Mouse (Mus musculus) gastrocnemius, postnatal 10 days (tissue): ENCODE data around the gene Orai1. TPM values are rescaled to one million over a fixed set of nuclear protein-coding genes. Genes with fewer than 3 reads are reported as not detected.
"Not testable (repeated sequence)": the region's sequence is repeated elsewhere in the genome, so short reads cannot be mapped to it uniquely, and the experiment has no call there.

Source experiments
- DNase-seq: peaks from one replicate; pipeline ENCODE4 v3.0.0; 2021; ENCODE audit warnings: mixed read lengths
- long read RNA-seq, 2 experiments: library from polyadenylated mRNA; stranded (forward); transcript quantifications; one replicate each; pipeline ENCODE4 v2.0.0; 2021
- total RNA-seq, 2 experiments: library from RNA; stranded (reverse); gene quantifications; 2 replicates each; pipeline ENCODE4 v1.2.3; 2021

The Orai1 gene
- total RNA-seq, result 10 to 100 TPM; 43.8 to 45.4 TPM
- long read RNA-seq, experiment 1, transcript Orai1-202 (2 exons, 1,875 nt), result major isoform, 78 of 84 reads
- long read RNA-seq, experiment 1, partial matches to known transcripts, result 0 of 84 reads
- long read RNA-seq, experiment 1, other reads (novel, unspliced or antisense), result 5 of 84 reads
- long read RNA-seq, experiment 2, transcript Orai1-202 (2 exons, 1,875 nt), result major isoform, 89 of 93 reads
- long read RNA-seq, experiment 2, partial matches to known transcripts, result 1 of 93 reads
- long read RNA-seq, experiment 2, other reads (novel, unspliced or antisense), result 3 of 93 reads

DNA sequence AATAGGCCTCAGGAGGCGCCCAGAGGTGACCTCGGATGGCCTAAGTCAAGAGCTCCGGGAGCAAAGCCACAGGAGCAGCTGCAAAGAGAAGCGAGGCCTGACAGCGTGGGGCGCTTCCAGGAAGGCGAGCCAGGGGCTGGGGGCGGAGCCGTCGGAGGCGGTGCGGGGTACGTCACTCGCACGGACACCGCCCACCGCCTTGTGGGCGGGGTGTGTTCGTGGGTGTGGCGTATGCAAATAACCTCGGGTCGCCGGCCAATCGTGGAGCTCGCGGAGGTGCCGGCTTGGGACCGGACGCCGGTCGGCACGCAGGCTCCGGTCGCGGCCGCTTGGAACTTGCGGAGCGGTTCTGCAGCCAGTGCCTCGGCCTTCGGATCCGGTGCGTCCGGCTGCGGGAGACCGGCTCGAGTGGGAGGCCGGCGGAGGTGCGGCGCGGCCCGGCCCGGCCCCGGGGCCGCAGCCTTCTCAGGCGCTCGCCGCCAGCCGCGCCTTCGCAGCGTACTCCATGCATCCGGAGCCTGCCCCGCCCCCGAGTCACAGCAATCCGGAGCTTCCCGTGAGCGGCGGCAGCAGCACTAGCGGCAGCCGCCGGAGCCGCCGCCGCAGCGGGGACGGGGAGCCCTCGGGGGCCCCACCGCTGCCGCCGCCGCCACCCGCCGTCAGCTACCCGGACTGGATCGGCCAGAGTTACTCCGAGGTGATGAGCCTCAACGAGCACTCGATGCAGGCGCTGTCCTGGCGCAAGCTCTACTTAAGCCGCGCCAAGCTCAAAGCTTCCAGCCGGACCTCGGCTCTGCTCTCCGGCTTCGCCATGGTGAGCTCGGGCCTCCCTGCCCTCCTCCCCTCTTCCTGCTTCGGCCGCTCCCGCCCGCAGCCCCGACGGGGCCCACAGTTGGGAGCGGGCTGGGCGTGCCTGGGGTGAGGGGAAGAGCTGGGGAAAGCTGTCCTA is at the start of gene Orai1:
TSS of gene Orai1 (plus strand) at position 322 of the 949 bp plus-strand sequence.
- peak; percentile 99 for DNase-seq

DNA sequence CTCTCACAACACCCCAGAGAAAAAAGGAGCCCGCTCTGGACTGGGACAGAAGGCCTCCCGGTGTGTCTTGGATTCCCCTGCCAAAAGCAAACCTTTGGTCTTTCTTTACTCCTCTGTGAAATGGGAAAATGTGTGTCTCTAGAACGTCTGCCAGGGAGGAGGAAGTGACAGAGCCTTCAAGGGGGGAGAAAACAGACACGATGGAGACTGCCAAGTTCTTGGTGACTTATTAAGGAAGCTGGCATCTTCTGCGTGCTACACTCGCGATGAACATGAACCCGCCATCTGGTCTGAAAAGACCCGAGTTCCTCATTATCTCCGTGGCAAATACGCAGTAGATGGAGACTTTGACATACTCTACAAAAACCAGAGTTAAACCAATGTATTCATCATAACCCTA is 49.4 kb upstream of the Orai1 start:
- DNase-seq, result no peak

DNA sequence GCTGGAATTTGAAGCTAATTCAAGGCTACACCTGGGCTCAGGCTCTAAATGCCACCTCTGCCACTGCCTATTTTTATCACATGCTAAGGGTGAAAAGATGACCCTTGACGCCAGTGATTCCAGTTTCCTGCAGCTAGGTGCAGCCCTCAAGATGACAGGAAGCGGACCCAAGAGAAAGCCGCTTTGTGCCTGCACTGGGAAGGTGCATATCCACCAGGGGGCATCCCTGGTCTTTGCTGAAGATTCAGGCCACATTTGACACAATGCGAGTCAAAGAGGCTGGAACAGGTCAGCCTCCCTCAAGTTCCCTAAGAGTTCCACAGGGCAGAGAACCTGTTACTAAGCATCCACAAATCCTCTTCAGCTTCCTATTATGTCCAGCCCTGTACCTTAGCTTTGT is 46.6 kb upstream of the Orai1 start:
- DNase-seq, result peak; percentile 82

DNA sequence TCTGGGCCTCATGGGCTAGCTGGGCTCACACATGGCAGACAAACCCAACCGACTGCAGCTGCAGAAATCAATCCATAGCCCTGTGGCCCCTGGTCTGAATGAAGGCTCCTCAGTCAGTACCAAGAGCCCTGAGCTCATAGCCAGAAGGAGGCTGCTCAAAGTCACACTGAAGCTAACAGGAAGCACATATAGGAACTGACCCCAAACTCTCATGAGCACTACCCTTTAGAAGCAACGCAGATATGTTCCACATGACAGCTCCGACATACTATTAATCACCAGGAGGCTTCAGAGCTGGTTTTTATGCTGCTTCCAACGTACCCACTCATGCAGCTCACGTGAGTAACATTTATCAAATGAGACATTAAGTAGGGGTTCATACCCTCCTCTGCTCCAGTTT is 44.8 kb upstream of the Orai1 start:
- no peak for DNase-seq

DNA sequence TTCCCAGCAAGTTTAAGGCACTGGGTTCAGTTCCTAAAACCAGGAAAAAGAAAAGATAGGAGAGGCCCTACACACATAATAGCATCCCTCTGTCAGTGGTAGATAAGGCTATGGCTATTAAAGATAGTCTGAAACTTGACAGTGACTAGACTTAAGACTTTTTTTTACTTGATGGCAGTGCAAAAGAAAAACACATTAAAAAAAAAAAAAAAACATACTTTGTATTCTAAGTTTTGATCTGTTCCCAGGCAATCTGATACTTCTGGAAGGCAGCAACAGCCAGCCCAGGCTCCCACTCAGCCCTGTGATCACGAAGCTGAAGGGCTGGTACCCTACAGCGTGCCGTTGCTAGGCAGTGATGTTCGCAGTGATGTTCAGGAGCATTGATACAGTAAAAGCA is 43.4 kb upstream of the Orai1 start:
- DNase-seq, result no peak

DNA sequence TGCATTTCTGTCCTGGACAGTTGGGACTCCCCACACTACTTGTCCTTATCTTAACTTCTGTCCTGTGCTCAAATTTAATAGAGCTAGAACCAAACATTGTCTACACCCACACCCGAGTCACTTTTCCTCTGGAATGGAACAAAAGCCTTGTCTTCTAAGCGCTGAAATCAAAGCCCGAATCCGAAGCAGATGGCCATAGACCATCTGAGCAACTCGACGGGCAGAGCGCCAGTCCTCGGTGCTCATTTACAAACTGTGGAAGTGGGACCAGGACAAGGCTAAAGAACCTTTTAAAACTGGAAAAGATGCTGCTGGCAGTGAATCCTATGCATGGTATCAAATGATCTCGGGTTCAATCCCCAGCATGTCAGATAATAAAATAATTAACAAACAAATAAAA is 42.8 kb upstream of the Orai1 start:
- peak; percentile 39 for DNase-seq

DNA sequence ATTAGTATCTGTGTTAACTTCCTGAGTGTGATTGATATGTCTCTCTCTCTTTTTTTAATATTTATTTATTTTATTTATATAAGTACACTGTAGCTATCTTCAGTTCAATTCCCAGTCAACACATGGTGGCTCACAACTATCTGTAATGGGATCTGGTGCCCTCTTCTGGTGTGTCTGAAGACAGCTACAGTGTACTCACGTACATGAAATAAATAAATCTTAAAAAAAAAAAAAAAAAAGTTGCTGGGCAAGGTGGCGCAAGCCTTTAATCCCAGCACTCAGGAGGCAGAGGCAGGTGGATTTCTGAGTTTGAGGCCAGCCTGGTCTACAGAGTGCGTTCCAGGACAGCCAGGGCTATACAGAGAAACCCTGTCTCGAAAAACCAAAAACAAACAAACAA is 40.2 kb upstream of the Orai1 start:
- not testable (repeated sequence) for DNase-seq

DNA sequence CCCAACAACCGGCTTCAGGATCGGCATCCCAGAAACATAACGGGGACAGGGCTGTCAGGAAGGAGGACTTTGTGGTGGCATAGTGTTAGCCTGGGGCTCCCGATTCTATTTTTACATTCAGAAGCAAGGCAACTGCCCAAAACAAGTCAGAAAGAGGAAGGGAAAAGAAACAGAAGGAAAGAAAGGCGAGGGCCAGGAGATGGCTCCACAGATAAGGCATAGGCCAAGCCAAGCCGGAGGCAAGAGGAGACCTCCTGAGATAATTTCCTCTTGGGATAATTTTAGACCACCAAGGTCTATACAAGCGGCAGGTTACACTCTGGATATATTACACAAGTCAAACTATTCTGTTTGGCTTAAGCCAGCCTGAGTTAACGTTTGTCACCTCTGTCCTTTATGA is 35.9 kb upstream of the Orai1 start:
- DNase-seq, result no peak

DNA sequence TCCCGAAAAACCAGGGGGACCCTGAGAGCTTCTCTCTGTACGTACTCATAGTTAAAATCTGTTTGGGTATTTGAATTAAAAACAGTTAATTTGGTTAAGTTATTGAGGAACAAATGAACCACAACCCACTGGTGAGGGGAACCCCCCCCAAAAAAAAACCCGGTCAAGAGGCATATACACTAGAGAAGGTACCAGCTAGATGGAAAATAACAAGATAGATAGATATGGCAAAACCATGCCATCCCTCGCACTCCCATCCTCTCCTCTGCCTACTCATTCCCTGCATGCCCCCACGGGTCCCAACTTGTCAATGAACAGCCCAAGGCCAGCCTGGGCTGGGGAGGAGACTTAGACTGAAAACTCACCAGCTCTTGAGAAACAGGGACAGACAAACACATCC is 30.4 kb upstream of the Orai1 start:
- no peak for DNase-seq

DNA sequence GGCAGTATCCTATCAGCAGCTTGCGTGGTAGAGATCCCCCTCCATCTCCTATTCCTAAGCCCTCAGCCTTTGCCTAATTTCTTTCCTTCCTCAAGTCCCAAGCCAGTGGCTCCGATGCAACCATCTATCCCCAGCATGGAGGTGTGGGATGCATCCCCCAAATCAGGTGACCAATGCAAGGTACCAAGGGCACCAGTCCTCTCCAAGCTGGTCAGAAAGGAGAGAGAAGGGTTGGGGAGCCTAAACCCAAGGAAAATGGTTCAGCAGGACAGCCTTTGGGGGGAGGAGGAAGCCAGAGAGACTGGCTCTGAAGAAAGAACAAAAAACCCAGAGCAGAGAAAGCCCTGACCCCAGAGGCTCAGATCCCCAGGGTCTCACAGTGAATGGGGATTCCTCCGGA is 29.6 kb upstream of the Orai1 start:
- DNase-seq, result no peak

DNA sequence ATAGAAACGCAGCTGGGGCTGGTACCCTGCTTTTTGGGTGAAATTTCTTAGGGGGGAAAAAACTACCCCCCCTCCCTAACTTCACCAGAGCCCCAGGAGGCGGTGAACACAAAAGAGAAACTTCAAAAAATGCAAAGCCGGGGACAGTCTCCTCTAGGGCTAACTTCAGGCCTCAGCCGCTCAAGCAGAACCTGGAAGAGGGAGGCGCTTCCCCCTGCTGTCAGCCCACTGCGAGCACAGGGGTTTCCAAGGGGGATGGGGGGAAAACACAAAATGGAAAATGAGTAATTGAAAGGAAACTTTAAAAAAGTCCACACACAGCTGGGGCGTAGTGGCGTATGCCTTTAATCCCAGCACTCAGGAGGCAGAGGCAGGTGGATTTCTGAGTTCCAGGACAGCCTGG is 28.8 kb upstream of the Orai1 start:
- no peak for DNase-seq

DNA sequence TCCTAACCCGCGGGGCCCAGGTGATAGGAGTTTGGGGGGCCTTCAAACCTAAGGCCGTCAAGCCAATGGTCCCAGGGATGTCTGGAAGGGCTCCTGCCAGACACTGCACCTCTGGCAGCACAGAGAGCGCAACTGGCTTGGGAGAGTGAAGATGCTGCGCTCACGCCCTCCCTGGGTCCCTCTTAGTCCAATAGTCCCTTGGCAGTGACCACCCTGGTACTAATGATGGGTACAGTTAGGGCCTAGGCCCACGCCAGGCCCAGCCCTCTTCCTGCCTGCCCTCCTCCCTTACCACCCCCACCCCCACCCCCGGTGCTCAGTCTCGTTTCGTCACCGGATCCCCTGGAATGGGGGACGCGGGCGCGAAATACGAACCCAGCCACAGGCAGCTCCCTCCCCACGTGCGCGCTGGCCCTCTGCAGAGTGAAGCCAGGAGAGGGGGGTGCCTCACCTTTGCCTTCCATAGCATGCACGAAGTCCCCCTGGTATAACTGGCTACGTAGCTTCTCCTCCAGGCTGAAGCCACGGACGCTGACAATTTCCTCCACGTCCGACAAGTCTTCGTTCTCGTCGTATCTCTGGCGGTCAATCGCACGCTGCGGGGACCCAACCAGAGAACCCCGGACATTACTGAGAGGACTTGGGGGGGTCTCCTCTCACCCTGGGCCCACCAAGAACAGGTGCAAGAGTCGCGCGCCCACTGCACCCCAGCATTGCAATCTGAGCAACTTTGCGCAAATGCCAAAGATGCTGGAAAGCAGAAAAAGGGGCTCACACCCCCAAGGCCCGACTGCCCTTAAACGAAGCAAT is 27.5 kb upstream of the Orai1 start:
- DNase-seq, result peak; percentile 30

DNA sequence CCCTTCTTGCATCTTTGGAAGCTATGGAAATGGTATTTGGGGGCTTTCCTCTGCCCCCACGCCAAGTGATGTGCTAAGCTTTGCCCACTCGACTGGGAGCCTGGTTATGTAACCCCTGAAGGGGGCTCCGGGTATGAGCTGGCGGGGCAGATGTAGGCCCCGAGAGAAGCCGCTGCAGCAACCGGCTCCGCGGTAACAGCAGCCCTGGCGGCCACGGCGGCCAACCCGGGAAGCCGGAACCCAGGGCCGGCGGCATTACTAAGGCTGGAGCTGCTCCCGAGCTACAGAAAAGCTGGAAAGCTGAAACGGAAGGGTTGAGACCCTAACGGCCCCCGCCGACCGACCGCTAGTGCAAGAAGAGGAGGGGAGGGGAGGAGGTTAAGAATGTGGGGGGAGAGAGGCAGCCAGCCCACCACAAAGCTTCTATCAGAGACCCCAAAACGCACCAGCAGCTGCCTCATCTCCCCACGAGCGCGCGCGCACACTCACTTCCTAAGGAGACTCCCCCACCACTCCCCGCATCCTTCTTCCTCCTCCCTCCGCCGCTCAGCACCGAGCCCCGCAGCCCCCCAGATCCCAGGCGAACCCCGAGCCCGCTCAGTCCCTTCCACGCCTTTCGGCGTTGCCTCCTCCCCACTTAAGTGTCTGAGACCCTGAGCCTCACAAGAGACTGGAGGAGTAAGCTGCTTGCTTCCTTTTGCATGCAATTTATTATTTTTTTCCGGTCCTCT is 26.7 kb upstream of the Orai1 start:
- DNase-seq, result peak; percentile 57

DNA sequence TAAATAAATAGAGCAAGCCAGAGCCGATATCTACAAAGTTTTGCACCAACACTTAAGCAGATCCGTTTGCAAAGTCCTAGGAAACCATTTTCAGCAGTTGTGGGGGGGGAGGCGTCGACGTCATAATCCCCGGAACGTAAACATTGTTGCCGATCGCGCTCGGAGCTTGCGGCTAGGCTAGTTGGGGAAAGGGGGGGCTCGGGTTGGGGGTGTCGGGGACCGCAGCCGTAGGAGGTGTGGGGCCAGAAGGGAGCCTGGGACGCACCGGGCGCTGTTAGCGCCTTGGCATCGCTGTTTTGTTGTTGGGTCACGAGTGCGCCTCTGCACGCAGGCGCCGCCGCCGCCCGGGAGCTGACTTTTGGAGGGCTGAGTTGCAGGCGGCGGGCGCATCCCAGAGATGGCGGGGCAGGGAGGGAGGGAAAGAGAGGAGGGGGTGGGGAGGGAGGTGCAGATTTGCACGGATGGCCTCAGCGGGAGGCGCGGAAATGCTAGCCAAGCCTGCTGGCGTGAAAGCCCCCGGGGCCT is 25.8 kb upstream of the Orai1 start:
- peak; percentile 80 for DNase-seq

DNA sequence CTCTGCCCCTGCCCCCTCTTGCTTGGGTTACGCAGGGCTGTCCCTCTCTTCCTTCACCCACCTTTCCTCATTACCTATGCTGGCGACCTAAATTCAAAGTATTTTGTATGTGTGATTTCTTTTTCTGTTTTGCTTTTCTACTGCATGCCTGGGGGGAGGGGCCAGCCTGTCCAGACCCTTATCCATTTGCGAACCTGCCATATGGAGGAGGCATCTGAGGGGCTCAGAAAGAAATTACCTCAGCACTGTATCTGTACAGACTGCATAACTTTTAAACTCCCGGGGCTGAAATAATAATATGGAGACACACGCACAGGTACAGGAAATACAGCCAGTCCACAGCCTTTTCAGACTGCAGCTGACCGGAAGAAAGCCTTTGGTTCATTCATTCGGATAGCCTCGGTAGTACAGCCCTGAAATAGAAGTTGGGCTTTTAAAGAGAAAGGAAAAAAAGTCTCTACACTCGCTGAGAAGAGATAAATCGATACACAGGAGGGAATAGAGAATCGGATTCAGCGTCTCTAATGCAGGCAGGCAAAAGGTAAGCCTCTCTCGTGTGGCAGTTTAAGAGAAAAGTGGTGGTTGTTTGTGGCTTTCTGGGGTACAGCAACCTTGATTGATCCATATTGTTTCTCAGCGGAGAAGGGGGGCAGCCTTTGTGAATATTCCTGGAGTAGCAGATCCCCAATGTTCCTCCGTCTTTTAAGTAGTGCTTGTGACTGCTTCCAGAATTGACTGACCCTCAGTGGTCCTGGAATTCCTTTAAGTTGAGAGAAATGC is 25.1 kb upstream of the Orai1 start, which contains the start of gene Kdm2b:
TSS of gene Kdm2b (minus strand) at position 273 of the 780 bp plus-strand sequence.
- DNase-seq, result no peak

DNA sequence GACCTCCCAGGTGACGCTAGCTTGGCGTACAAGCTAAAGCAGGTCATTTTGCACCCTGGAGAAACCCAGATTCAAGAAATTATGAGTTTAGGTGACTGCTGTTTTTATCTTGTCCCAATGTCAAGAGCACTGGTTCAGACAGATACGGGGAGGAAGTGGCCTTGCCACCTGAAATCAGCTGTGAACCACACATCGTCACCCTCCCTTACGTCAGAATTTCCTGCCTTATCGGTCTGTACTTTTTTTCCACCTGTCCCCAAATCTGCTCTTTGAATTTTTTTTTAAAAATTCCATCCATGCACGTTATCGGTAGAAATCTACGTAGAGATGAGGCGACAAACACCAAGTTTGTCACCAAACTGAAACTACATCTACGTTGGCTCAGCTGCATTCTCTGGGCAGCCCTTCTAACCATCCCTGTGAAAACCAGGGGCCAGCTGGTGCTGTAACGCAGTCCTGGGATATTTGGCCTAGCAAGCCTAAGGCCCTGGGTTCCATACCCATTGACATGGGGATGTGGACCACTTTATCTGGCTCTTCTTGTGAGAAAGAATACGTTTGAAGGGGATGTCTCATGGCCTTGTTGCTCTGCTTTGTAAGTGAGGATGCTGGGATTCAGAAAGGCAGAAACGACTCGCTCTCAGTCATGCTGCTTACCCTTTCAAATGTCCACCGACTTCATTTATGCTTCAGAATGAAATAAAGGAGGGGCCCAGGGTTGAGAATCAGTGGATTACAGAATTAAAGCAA is 24.3 kb upstream of the Orai1 start:
- DNase-seq, result no peak

DNA sequence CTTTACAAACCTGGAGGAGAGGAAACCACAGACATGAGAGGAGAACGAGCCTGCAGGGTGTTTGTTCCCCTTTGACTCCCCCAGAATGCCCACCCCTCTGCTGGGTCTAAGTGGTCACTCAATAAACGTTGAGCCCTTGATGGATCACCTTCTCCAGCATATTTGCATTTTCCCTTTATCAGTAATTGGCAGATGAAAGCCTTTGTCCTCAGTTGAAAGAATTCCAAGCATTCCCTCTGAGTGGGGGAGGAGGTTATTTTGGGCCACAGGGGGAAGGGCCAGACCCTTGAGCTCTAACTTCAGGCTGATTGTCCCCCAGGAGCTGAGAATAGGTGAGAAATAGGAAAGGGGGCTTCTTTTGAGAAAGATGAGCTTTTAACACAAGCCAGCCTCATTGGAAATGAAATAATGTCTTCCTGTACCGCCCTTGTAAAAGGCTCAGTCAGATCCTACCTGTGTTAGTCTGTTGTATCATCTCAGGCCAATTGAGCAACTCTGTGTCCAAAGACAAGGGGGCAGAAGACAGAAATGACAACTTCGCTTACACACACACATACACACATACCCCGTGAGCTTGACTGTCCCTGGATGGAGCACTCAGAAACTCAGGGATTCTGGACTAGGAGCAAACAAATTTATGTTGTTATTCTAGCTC is 23.4 kb upstream of the Orai1 start:
- DNase-seq, result no peak

DNA sequence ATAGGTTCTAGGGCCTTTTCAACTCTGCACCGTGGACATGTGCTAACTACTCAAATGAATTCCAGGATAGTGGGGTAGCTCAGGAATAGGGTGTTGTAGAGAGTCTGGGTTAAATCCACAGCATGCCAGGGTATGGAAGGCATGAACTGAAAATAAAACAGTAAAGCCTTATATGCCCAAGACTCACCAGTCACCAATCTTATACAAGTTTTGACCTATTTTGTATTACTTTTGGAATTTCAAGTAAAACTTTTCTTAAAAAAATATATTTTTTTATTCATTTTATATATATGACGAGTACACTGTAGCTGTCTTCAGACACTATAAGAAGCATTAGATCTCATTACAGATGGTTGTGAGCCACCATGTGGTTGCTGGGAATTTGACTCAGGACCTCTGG is 21.1 kb upstream of the Orai1 start:
- DNase-seq, result no peak

DNA sequence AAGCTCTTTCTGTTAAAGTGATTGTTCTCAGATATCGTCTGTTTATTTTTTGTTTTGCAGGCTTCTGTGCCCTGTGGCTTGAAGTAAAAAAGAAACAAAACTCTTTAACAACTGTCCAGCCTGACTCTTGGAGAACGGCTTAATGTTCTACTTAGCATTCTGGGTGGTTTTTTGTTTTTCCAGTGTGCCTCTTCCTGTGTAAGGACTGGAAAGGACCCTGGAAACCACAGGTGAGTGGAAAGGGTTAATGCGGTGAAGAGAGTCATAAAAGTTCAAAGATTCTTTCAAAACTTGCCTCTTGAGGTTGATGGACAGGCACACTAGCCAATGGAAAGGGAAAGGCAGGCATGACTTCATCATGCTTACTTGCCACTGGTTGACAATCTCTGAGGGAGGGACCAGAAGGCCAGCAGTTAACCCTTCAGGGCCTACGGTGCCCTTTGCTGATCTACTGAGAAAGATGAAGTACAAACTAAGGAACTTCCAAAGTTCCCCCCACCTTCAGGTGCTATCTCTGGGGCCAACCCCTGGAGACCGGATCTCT is 20.5 kb upstream of the Orai1 start:
- DNase-seq, result peak; percentile 89
